Mouse (Mus musculus) brown adipose tissue, adult 24 weeks (tissue): Measurements from ENCODE around the gene Atp7a. TPM values are rescaled to one million over a fixed set of nuclear protein-coding genes. Genes with fewer than 3 reads are reported as not detected.

ENCODE experiments used
- polyA plus RNA-seq: library from polyadenylated mRNA; stranded (reverse); fragments of >200 nt; gene quantifications from 2 replicates; pipeline ENCODE4 v1.2.4, GENCODE M21; 2012; ENCODE audit not compliant: missing spikeins, insufficient read depth, insufficient read length

Atp7a gene
- polyA plus RNA-seq, 1 experiment: 2.4 TPM

Other genes starting within 250 kb of the Atp7a start
- gene Atrx, start 97.9 kb upstream of the Atp7a start, polyA plus RNA-seq: 37.4 and 43.6 TPM in 2 replicates
- gene Magt1, start 15.4 kb upstream of the Atp7a start, polyA plus RNA-seq: 30.4 and 33.4 TPM in 2 replicates
- gene Cox7b, start 11.6 kb upstream of the Atp7a start, polyA plus RNA-seq: 7,166 and 8,308 TPM in 2 replicates
- gene Tlr13, start 115.9 kb downstream of the Atp7a start, polyA plus RNA-seq: 0.59 and 0.75 TPM in 2 replicates
- 799 and 832 TPM in 2 replicates for gene Pgk1, start 159.8 kb downstream of the Atp7a start, polyA plus RNA-seq
- gene Taf9b, start 193.9 kb downstream of the Atp7a start, polyA plus RNA-seq: 6.1 and 15.1 TPM in 2 replicates
- gene Fnd3c2, start 228.1 kb downstream of the Atp7a start, polyA plus RNA-seq: not detected in 2 replicates